Mouse (Mus musculus) gastrocnemius, adult 18-20 months (tissue): Measurements from ENCODE around the gene Adamts15. TPM values are rescaled to one million over a fixed set of nuclear protein-coding genes. Genes with fewer than 3 reads are reported as not detected.

Experiments used
- DNase-seq: peaks from one replicate; pipeline ENCODE4 v3.0.0; 2021; ENCODE audit warnings: low spot score
- long read RNA-seq, 2 experiments: library from polyadenylated mRNA; stranded (forward); transcript quantifications; one replicate each; pipeline ENCODE4 v2.0.0; 2021
- total RNA-seq, 2 experiments: library from RNA; stranded (reverse); gene quantifications; 2 replicates each; pipeline ENCODE4 v1.2.3; 2021

Adamts15 gene
- 1 to 10 TPM; 1.3 to 3.4 TPM for total RNA-seq
- long read RNA-seq, experiment 1, partial matches to known transcripts: 1 of 3 reads
- long read RNA-seq, experiment 1, other reads (novel, unspliced or antisense): 2 of 3 reads
- long read RNA-seq, experiment 2, partial matches to known transcripts: 1 of 1 reads
- long read RNA-seq, experiment 2, other reads (novel, unspliced or antisense): 0 of 1 reads

DNA sequence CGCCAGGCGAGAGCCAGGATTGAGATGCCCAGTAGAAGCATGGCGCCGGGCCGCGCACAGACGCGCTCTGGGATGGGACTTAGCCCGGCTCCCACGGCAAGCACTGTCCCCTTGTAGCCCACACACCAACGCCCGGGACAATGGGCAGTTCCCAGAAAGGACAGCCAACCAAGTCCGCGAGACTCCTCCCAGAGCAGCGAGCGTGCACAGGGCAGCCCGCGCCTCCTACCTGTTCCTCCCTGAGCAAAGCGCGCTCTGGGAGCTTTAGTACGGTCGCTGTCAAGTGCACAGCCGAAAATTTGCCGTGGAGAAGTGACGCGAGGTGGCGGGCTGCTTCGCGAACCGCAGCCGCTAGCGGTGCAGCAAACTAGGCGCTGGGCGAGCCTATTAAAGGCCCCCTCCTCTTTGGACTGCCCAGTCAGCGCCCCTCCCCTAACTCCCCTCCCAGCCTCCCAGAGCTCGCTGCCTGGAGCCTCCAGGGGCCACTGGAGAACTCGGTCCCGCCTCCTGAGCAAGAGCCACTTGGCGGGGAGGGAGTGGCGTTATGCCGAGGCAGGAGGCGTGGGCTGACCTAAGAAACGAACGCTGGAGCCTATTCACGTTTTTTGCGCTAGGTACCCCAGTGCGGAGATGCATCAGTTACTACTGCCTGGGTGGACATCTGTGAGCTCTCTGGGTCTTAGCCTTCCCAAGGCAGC is at the start of gene Adamts15:
Gene Adamts15 (minus strand): TSS at position 256 of the 698 bp plus-strand sequence.
- DNase-seq: peak; percentile 73

- DNase-seq: no peak
These were observed 49.7 kb upstream of the Adamts15 start for GRCm38 (mm10) chr9:30971967-30972366.

DNA sequence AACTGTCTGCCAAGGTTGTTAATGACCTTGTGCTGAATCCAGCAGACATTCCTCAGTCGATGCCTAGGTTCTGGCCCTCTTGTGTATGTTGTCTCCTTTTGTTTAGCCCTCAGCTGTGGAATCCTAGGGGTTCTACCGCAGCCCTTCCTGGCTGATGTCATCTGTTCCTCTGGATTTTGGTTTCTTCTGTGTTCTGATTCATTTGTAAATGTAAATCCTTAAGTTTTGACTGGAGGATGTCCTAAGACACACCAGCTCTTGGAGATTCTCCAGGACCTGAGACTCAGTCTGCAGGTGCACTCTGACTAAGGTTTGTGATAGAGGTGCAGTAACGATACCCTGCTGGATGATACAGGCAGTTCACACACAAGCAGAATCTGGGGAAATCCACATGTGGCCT is 47.7 kb upstream of the Adamts15 start:
- DNase-seq: no peak

GRCm38 (mm10) chr9:30968130-30968529 is 45.9 kb upstream of the Adamts15 start:
- DNase-seq: no peak

DNA sequence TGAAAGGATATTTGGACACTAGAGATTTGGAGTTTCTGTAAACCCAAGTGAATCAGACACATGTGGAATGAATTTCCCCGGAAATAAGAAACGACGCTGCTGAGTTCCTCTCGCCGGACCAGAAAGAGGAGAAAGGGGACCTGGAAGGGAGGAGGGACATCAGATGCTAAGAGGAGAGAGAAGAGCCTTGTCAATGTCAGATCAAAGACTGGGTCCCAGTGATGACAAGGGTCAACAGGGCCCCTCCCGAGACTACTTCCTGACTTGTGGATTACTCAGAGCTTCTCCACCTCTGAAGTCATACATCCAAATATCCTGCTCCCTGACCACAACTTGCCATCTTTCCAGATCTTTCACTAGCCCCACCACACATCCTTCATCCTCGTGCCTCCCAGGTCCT is 44.6 kb upstream of the Adamts15 start:
- DNase-seq: no peak

DNA sequence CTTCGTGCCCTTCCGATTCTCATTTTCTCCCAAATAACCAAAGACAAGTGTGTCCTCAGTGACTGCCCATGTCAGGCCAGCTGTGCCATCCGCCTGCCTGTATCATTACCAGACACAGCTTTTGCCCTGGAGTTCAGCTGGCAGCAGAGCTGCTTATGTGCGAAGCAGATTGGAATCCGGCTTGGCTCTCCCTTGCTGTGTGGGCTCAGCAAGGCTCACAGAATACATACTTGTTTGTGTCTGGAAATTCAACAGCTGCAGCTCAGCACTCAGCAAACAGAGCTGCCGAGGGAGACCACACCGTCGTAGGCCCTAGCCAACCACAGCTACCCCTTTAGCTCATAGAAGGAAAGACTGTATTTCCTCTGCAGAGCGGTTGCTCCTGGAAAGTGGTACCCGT is 42.4 kb upstream of the Adamts15 start:
- peak; percentile 23 for DNase-seq

DNA sequence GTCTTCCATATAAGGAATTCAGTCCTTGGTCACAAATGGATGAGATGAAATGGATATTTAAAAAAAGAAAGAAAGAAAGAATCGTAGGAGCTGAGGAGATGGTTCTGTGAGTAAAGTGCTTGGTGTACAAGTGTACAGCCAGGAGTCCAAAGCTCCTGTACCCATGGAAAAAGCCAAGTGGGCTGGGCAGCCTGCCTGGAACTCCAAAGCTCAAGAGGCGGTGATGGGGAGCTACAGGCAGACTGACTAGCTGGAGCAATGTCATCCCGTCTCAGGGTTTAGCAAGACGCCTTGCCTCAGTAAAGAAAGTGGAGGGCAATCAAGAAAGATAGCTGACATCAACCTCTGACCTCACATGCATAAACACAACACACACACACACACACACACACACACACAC is 41.5 kb upstream of the Adamts15 start:
- no peak for DNase-seq

DNA sequence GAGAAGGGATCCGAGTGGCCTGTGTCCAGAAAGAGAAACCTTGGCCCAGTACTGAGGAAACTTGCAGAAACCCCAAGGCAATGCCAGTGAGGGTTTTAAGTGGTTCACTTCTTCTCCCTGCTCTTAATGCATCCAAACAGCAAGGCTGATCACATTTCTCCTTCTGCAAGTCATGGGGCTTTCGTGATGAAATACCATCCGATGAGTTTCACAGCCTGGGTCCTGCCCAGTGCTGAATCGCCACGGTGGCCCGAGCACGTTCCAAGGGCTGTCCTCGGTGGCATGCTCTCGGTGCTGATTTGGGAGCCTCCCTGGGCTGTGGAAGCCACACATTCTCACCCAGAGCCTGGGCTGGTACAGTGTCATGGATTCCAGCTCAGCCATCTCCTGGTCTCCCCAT is 33.0 kb upstream of the Adamts15 start:
- peak; percentile 68 for DNase-seq

GRCm38 (mm10) chr9:30953287-30953686 is 31.0 kb upstream of the Adamts15 start:
- no peak for DNase-seq

- no peak for DNase-seq
These were observed 29.2 kb upstream of the Adamts15 start for GRCm38 (mm10) chr9:30951461-30951860.

- peak; percentile 32 for DNase-seq
These were observed 28.3 kb upstream of the Adamts15 start for GRCm38 (mm10) chr9:30950592-30950991.

DNA sequence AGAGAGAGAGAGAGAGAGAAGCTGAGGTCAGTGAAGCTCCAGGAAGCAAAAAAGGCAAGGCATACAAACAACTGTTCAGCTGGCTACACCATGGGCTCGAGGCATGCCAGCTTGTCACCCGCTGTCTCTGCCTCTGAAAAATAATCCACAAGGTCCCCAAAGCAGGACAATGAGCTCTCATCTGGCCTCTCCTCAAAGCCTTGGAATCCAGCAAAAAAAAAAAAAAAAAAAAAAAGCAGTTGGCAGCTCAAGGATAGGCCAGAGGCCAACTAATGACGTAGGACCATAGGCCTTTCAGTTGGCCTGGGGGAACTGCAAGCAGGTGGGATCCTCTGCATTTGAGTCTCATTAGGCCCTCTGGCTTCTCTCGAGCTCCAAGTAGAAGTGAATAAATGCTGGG is 27.7 kb upstream of the Adamts15 start:
- DNase-seq: no peak

- DNase-seq: no peak
These were observed 27.2 kb upstream of the Adamts15 start for GRCm38 (mm10) chr9:30949422-30949821.

GRCm38 (mm10) chr9:30945276-30945675 is 23.0 kb upstream of the Adamts15 start:
- DNase-seq: no peak

GRCm38 (mm10) chr9:30944234-30944633 is 22.0 kb upstream of the Adamts15 start:
- no peak for DNase-seq

GRCm38 (mm10) chr9:30943341-30943740 is 21.1 kb upstream of the Adamts15 start:
- no peak for DNase-seq

- DNase-seq: no peak
These were observed 20.5 kb upstream of the Adamts15 start, which contains the start of gene Adamts8 for GRCm38 (mm10) chr9:30942512-30943313. Gene Adamts8 (plus strand): TSS chr9:30942562.

- DNase-seq: peak; percentile 89
These were observed 18.1 kb upstream of the Adamts15 start for GRCm38 (mm10) chr9:30940328-30940727.

DNA sequence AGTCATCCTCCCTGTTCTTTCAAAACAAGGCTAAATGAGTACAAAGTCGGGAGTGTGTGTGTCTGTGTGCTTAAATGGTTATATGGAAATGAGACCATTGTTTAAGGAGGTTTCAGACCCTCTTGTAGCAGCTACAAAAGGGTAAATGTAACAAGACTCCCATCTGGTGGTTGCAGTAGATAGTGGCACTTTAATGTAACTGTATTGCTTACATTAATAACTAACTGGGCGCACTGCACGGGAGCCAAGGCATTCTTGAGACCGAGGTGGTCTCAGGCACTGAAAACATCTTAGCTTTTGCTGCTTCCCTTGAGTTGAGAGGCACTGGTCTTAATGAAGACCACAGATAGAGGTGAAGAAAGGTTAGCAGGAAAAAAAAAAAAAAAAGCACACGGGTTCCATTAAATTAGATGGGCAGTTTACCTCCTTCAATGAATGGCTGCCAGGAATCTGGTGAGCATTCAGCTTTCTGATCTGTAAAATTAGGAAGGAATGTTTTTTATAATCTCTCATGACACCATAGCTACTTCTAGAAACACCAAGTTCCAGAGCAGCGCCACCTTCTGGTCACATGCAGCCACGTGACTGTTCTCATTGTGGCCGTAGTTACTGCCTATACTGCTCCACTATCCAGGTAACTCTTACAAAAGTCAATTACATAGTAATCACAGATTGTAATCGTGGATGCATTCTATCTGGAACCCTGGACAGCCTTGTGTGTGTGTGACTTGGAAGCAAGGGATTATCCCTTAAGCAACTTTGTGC is 14.6 kb upstream of the Adamts15 start:
- DNase-seq: peak; percentile 52

DNA sequence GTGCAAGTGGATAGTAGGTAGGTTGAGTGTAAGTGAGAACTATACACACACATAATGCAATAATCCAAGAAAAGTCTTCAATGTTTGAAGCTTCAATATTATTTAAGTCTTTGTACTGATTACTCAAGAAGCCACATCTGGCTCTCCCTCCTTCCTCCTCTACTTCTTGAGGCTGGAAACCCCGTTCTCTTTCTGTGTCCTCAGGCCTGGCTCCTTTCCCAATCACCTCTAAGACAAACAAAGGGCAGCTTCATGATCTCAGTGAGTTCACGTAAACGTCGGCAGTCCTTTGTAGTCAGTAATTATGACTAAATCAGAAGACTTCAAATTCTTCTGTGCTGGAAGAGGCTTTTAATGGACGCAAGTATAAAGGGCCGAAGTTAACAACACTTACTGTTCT is 12.6 kb upstream of the Adamts15 start:
- no peak for DNase-seq

GRCm38 (mm10) chr9:30932346-30932745 is 10.1 kb upstream of the Adamts15 start:
- no peak for DNase-seq

DNA sequence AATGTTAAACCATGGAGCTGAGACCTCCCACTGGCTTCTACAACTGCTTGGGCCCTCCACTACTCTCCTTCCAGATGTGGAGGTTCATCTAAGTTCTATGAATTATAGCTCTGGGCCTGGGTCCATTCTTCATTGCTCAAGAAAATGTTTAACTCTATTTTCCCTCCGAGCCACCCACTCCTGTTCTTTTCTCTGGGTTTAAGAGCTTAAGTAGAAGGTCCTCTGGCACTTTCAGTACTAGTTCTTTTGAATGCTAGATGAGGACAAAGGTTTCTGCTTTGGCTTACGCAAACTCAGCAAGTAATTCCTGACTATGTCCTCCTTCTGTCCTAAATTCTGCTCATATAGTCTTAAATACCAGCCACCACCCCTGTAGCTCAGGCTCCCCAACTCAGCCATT is 6.5 kb upstream of the Adamts15 start:
- no peak for DNase-seq
